Mouse (Mus musculus) kidney, postnatal 0 days (tissue): ENCODE measurements at regions not wholly inside any gene's neighbourhood (a gene's known extent, or its start where the extent isn't known, plus 50 kb on each side); places are given as distances from the start of the nearest gene placed in this dataset.

Experiments
- ATAC-seq: fragments of 200-750 bp; cut with Nextera tagmentation; replicated peaks from 2 replicates; pipeline ENCODE4 v1.8.0; 2017; ENCODE audit warnings: low read depth, moderate number of reproducible peaks, moderate TSS enrichment, moderate library complexity; ENCODE audit not compliant: low FRiP score
- DNase-seq: peaks from one replicate; pipeline ENCODE4 v3.0.0-alpha.2; 2016; ENCODE audit warnings: low spot score
- H3K27ac ChIP-seq: fragments of 300-500 bp; sonication (generic); 2 replicates; pipeline ENCODE4 v1.5.1; 2014; ENCODE audit warnings: mild to moderate bottlenecking
- H3K27me3 ChIP-seq: fragments of 300-500 bp; sonication (generic); 2 replicates; pipeline ENCODE4 v1.6.1; 2014; ENCODE audit warnings: low read length, mixed read lengths; ENCODE audit not compliant: insufficient read depth
- H3K36me3 ChIP-seq: fragments of 300-500 bp; sonication (generic); 2 replicates; pipeline ENCODE4 v1.6.1; 2014; ENCODE audit warnings: low read length, mixed read lengths; ENCODE audit not compliant: insufficient read depth
- H3K4me1 ChIP-seq: fragments of 300-500 bp; sonication (generic); replicated peaks from 2 replicates; pipeline ENCODE4 v1.6.1; 2014; ENCODE audit warnings: antibody characterized with exemption, low read length, mixed read lengths; ENCODE audit not compliant: insufficient read depth
- H3K4me2 ChIP-seq: fragments of 300-500 bp; sonication (generic); 2 replicates; pipeline ENCODE4 v1.6.1; 2014; ENCODE audit warnings: mild to moderate bottlenecking, low read length, moderate library complexity, mixed read lengths
- H3K4me3 ChIP-seq: fragments of 300-500 bp; sonication (generic); replicated peaks from 2 replicates; pipeline ENCODE4 v1.5.1; 2014; ENCODE audit warnings: low read depth, low read length
- H3K9ac ChIP-seq: fragments of 300-500 bp; sonication (generic); 2 replicates; pipeline ENCODE4 v1.6.1; 2014; ENCODE audit warnings: low read depth, low read length
- H3K9me3 ChIP-seq: fragments of 300-500 bp; sonication (generic); replicated peaks from 2 replicates; pipeline ENCODE4 v1.6.1; 2016; ENCODE audit warnings: low read length, inconsistent platforms, mixed read lengths
- CTCF ChIP-seq: IDR thresholded peaks from 2 replicates; pipeline ENCODE4 v1.5.1; 2016; ENCODE audit warnings: antibody characterized with exemption, low read depth, mild to moderate bottlenecking, moderate library complexity
- WGBS: fragments of 180-500 bp; shearing (Covaris S2); extraction: QIAGEN DNeasy Blood & Tissue Kit; methylation state at CpG from one replicate; pipeline ENCODE4 v1.1.7; 2014; 5-methylcytosine and 5-hydroxymethylcytosine counted together

- Histone ChIP-seq H3K4me2 (no peak overlapping the region), H3K4me3 (no peak overlapping the region), H3K9ac (no peak overlapping the region), H3K36me3 (no peaks in the 10 kb centered on the region), H3K9me3 (no peaks in the 10 kb centered on the region), H3K27ac (no peak overlapping the region), H3K4me1 (no peaks in the 10 kb centered on the region), H3K27me3 (no peaks in the 10 kb centered on the region)
- WGBS = 77% methylated on average over 5 of the region's 5 CpGs
- TF ChIP-seq CTCF = no peak
- DNase-seq = no peak
- ATAC-seq = no peak
Measured at GRCm38 (mm10) chr3:14979116-14979613, 93.1 kb downstream of the Car2 start.

- Histone ChIP-seq H3K4me2 (no peak overlapping the region), H3K9me3 (no peaks in the 10 kb centered on the region), H3K27ac (no peak overlapping the region), H3K4me3 (no peak overlapping the region), H3K4me1 (no peaks in the 10 kb centered on the region), H3K9ac (no peak overlapping the region), H3K27me3 (no peaks in the 10 kb centered on the region), H3K36me3 (no peaks in the 10 kb centered on the region)
- WGBS = 40% methylated on average over 3 of the region's 3 CpGs
- ATAC-seq (no peak), DNase-seq (peak; percentile 35)
- no peak for TF ChIP-seq CTCF
Measured at GRCm38 (mm10) chr3:14989635-14990034, 103.6 kb downstream of the Car2 start.

GRCm38 (mm10) chr3:14993936-14994335 is 107.9 kb downstream of the Car2 start:
- WGBS = 77% methylated on average over 2 of the region's 2 CpGs
- Histone ChIP-seq H3K4me2 (no peak overlapping the region), H3K4me3 (no peak overlapping the region), H3K36me3 (no peaks in the 10 kb centered on the region), H3K9me3 (no peaks in the 10 kb centered on the region), H3K27ac (no peak overlapping the region), H3K27me3 (no peaks in the 10 kb centered on the region), H3K4me1 (no peaks in the 10 kb centered on the region), H3K9ac (no peak overlapping the region)
- ATAC-seq = no peak
- DNase-seq = no peak
- TF ChIP-seq CTCF = no peak

GRCm38 (mm10) chr3:14997241-14997640 is 111.2 kb downstream of the Car2 start:
- no peaks in the 10 kb centered on the region for H3K36me3 ChIP-seq
- DNase-seq = no peak
- TF ChIP-seq CTCF = no peak

GRCm38 (mm10) chr3:14998521-14998920 is 112.4 kb downstream of the Car2 start:
- H3K4me2 ChIP-seq = no peak overlapping the region
- no peak for TF ChIP-seq CTCF
- H3K27me3 ChIP-seq = no peaks in the 10 kb centered on the region
- no peak overlapping the region for H3K27ac ChIP-seq
- no peaks in the 10 kb centered on the region for H3K36me3 ChIP-seq
- WGBS = 23% methylated on average over 2 of the region's 2 CpGs
- no peak overlapping the region for H3K9ac ChIP-seq
- ATAC-seq = no peak
- no peaks in the 10 kb centered on the region for H3K4me1 ChIP-seq
- no peaks in the 10 kb centered on the region for H3K9me3 ChIP-seq
- no peak for DNase-seq
- no peak overlapping the region for H3K4me3 ChIP-seq

More at GRCm38 (mm10) chr3:14997241-14997640, 111.2 kb downstream of the Car2 start:
- Histone ChIP-seq H3K9me3 (no peaks in the 10 kb centered on the region), H3K9ac (no peak overlapping the region), H3K4me1 (no peaks in the 10 kb centered on the region), H3K27me3 (no peaks in the 10 kb centered on the region), H3K4me2 (no peak overlapping the region), H3K27ac (no peak overlapping the region), H3K4me3 (no peak overlapping the region)
- WGBS = 79% methylated on average over 3 of the region's 3 CpGs
- no peak for ATAC-seq

GRCm38 (mm10) chr3:14999411-14999810 is 113.3 kb downstream of the Car2 start:
- Histone ChIP-seq H3K9me3 (no peaks in the 10 kb centered on the region), H3K27ac (no peak overlapping the region), H3K36me3 (no peaks in the 10 kb centered on the region), H3K4me3 (no peak overlapping the region), H3K9ac (no peak overlapping the region), H3K4me1 (no peaks in the 10 kb centered on the region), H3K27me3 (no peaks in the 10 kb centered on the region), H3K4me2 (no peak overlapping the region)
- WGBS = 69% methylated on average over 1 of the region's 1 CpGs
- no peak for TF ChIP-seq CTCF
- DNase-seq (no peak), ATAC-seq (no peak)

GRCm38 (mm10) chr3:14999914-15000313 is 113.8 kb downstream of the Car2 start:
- H3K9me3 ChIP-seq = no peaks in the 10 kb centered on the region
- ATAC-seq (no peak), DNase-seq (no peak)

More at GRCm38 (mm10) chr3:14999914-15000313, 113.8 kb downstream of the Car2 start:
- Histone ChIP-seq H3K27me3 (no peaks in the 10 kb centered on the region), H3K4me3 (no peak overlapping the region), H3K9ac (no peak overlapping the region), H3K4me2 (no peak overlapping the region), H3K27ac (no peak overlapping the region), H3K4me1 (no peaks in the 10 kb centered on the region), H3K36me3 (no peaks in the 10 kb centered on the region)
- no peak for TF ChIP-seq CTCF
